In genomic region chr17:56626260-56626659, GRCm38 (mm10) we compare ENCODE assay signal across 8 mouse cellular contexts. TPM values are rescaled to one million over a fixed set of nuclear protein-coding genes. Genes with fewer than 3 reads are reported as not detected.
DNase-seq lines count a peak whose midpoint lies in the region; ATAC-seq and TF ChIP-seq lines count a peak whose summit lies in the region.
"Had no signal": no experiment of that assay in that cellular context is flagged by ENCODE, and none has a peak within 500 bp of the region (broad histone marks: within the 10 kb centered on the region; RNA-seq: fewer than 3 reads in every experiment).

No protein-coding gene starts in this region.

- under 1% methylated on average over 32 of the region's 32 CpGs for WGBS in embryonic facial prominence, embryonic 13.5 days
- under 1% methylated on average over 32 of the region's 32 CpGs for WGBS in intestine, postnatal 0 days
- WGBS in neural tube, embryonic 15.5 days = 1% methylated on average over 31 of the region's 32 CpGs

- H3K9ac ChIP-seq in embryonic facial prominence, embryonic 13.5 days = peak overlapping the region; percentile 93
- peak overlapping the region; percentile 75 for H3K9ac ChIP-seq in intestine, postnatal 0 days (ENCODE audit: low read depth, low read length)
- peak overlapping the region; percentile 87 for H3K9ac ChIP-seq in neural tube, embryonic 15.5 days (replicated peaks)

- peaks cover 11% of the 10 kb centered on the region for H3K27me3 ChIP-seq in megakaryocyte, embryonic 14.5 days (replicated peaks)
- no peaks in the 10 kb centered on the region for H3K27me3 ChIP-seq in embryonic facial prominence, embryonic 13.5 days
- H3K27me3 ChIP-seq in intestine, postnatal 0 days (replicated peaks; ENCODE audit: control insufficient read depth, insufficient read depth, low read length) = no peaks in the 10 kb centered on the region
- no peaks in the 10 kb centered on the region for H3K27me3 ChIP-seq in neural tube, embryonic 15.5 days (replicated peaks)

- H3K36me3 ChIP-seq in megakaryocyte, embryonic 14.5 days (replicated peaks; ENCODE audit: low read length) = peaks cover 37% of the 10 kb centered on the region
- peaks cover 28% of the 10 kb centered on the region for H3K36me3 ChIP-seq in embryonic facial prominence, embryonic 13.5 days
- H3K36me3 ChIP-seq in intestine, postnatal 0 days (ENCODE audit: control insufficient read depth, insufficient read depth) = peaks cover 20% of the 10 kb centered on the region
- peaks cover 27% of the 10 kb centered on the region for H3K36me3 ChIP-seq in neural tube, embryonic 15.5 days

- peak overlapping the region; percentile 99 for H3K4me3 ChIP-seq in megakaryocyte, embryonic 14.5 days (replicated peaks)
- peak overlapping the region; percentile 79 for H3K4me3 ChIP-seq in embryonic facial prominence, embryonic 13.5 days
- H3K4me3 ChIP-seq in intestine, postnatal 0 days (ENCODE audit: low read depth, low read length) = peak overlapping the region; percentile 69
- H3K4me3 ChIP-seq in neural tube, embryonic 15.5 days (replicated peaks) = peak overlapping the region; percentile 90

- peaks cover 44% of the 10 kb centered on the region for H3K4me1 ChIP-seq in megakaryocyte, embryonic 14.5 days
- H3K4me1 ChIP-seq in embryonic facial prominence, embryonic 13.5 days = peaks cover 27% of the 10 kb centered on the region
- H3K4me1 ChIP-seq in intestine, postnatal 0 days (replicated peaks; ENCODE audit: control insufficient read depth, insufficient read depth, low read length) = peaks cover 13% of the 10 kb centered on the region; the same call in 1 of the 2 replicates
- H3K4me1 ChIP-seq in neural tube, embryonic 15.5 days = peaks cover 38% of the 10 kb centered on the region

- H3K4me2 ChIP-seq in embryonic facial prominence, embryonic 13.5 days = peak overlapping the region; percentile 96
- H3K4me2 ChIP-seq in intestine, postnatal 0 days (replicated peaks; ENCODE audit: low read depth) = peak overlapping the region; percentile 93
- peak overlapping the region; percentile 96 for H3K4me2 ChIP-seq in neural tube, embryonic 15.5 days

- peaks cover 5% of the 10 kb centered on the region; the same call in 1 of the 2 replicates for H3K9me3 ChIP-seq in megakaryocyte, embryonic 14.5 days
- H3K9me3 ChIP-seq in embryonic facial prominence, embryonic 13.5 days = no peaks in the 10 kb centered on the region
- no peaks in the 10 kb centered on the region for H3K9me3 ChIP-seq in intestine, postnatal 0 days (ENCODE audit: control insufficient read depth)
- H3K9me3 ChIP-seq in neural tube, embryonic 15.5 days (replicated peaks) = no peaks in the 10 kb centered on the region

- ATAC-seq in megakaryocyte, adult 5-6 weeks (ENCODE audit: poor library complexity, severe bottlenecking) = no peak; the same call in 1 of the 2 replicates
- no peak for ATAC-seq in embryonic facial prominence, embryonic 13.5 days (ENCODE audit: insufficient number of reproducible peaks, insufficient read depth, low FRiP score, low TSS enrichment, low read depth)
- ATAC-seq in intestine, postnatal 0 days = peak; percentile 1; the same call in 1 of the 2 replicates
- no peak for ATAC-seq in neural tube, embryonic 15.5 days (ENCODE audit: low FRiP score)

- no peak for DNase-seq in thymus, adult 18-20 months
- DNase-seq in frontal cortex, postnatal 10 days (ENCODE audit: low spot score in 2 of 2) = no peak

- TF ChIP-seq CTCF in intestine, postnatal 0 days (IDR thresholded peaks at IDR 0.05; ENCODE audit: low read depth) = no peak

- H3K27ac ChIP-seq in embryonic facial prominence, embryonic 13.5 days = peak overlapping the region; percentile 65; the same call in 1 of the 2 replicates
- H3K27ac ChIP-seq in intestine, postnatal 0 days (ENCODE audit: low read depth, low read length) = no peak overlapping the region
- H3K27ac ChIP-seq in neural tube, embryonic 15.5 days (replicated peaks) = peak overlapping the region; percentile 82

RNA-seq across cellular contexts. Expression of gene Lonp1, which starts 0.4 kb away (rescaled TPM):
- 35.4 and 50.4 TPM in 2 replicates for polyA plus RNA-seq in megakaryocyte, embryonic 14.5 days (2012; ENCODE audit: insufficient read depth, low replicate concordance)
- 9.1 TPM in 2 replicates for total RNA-seq in megakaryocyte, adult 5-6 weeks (2015)
- 19.5 and 23.4 TPM in 2 replicates for total RNA-seq in megakaryocyte, adult 5-6 weeks (2017)
- polyA plus RNA-seq in embryonic facial prominence, embryonic 13.5 days (2015; fragmentation: Nextera tagmentation; extraction: Ambion mirVana) = 50.9 and 53.7 TPM in 2 replicates
- 23.2 and 25.5 TPM in 2 replicates for polyA plus RNA-seq in intestine, postnatal 0 days (2015; fragmentation: Nextera tagmentation; extraction: Ambion mirVana)
- 43.3 and 47.2 TPM in 2 replicates for polyA plus RNA-seq in neural tube, embryonic 15.5 days (2015; fragmentation: Nextera tagmentation; extraction: Ambion mirVana)

RNA-seq across cellular contexts. Expression of gene Catsperd, which starts 1.7 kb away (rescaled TPM):
- not detected in 2 replicates for polyA plus RNA-seq in megakaryocyte, embryonic 14.5 days (2012; ENCODE audit: insufficient read depth, low replicate concordance)
- 0.18 TPM in 1 of 2 replicates, not detected in the other for total RNA-seq in megakaryocyte, adult 5-6 weeks (2015)
- total RNA-seq in megakaryocyte, adult 5-6 weeks (2017) = not detected in 2 replicates
- polyA plus RNA-seq in embryonic facial prominence, embryonic 13.5 days (2015; fragmentation: Nextera tagmentation; extraction: Ambion mirVana) = 0.66 and 0.94 TPM in 2 replicates
- polyA plus RNA-seq in intestine, postnatal 0 days (2015; fragmentation: Nextera tagmentation; extraction: Ambion mirVana) = 0.65 and 0.68 TPM in 2 replicates
- polyA plus RNA-seq in neural tube, embryonic 15.5 days (2015; fragmentation: Nextera tagmentation; extraction: Ambion mirVana) = 1.4 and 1.6 TPM in 2 replicates
- total RNA-seq: hematopoietic stem cell, adult 5-6 weeks had no signal

RNA-seq across cellular contexts. Expression of gene Rpl36, which starts 13.0 kb away (rescaled TPM):
- polyA plus RNA-seq in megakaryocyte, embryonic 14.5 days (2012; ENCODE audit: insufficient read depth, low replicate concordance) = 9,023 and 9,040 TPM in 2 replicates
- 757 and 782 TPM in 2 replicates for total RNA-seq in megakaryocyte, adult 5-6 weeks (2015)
- total RNA-seq in megakaryocyte, adult 5-6 weeks (2017) = 1,133 and 1,354 TPM in 2 replicates
- polyA plus RNA-seq in embryonic facial prominence, embryonic 13.5 days (2015; fragmentation: Nextera tagmentation; extraction: Ambion mirVana) = 1,916 and 1,978 TPM in 2 replicates
- 1,422 and 1,459 TPM in 2 replicates for polyA plus RNA-seq in intestine, postnatal 0 days (2015; fragmentation: Nextera tagmentation; extraction: Ambion mirVana)
- polyA plus RNA-seq in neural tube, embryonic 15.5 days (2015; fragmentation: Nextera tagmentation; extraction: Ambion mirVana) = 1,028 and 1,172 TPM in 2 replicates

RNA-seq across cellular contexts. Expression of gene 2410015M20Rik, which starts 16.7 kb away (rescaled TPM):
- polyA plus RNA-seq in megakaryocyte, embryonic 14.5 days (2012; ENCODE audit: insufficient read depth, low replicate concordance) = 90.4 and 344 TPM in 2 replicates
- total RNA-seq in megakaryocyte, adult 5-6 weeks (2015) = 43.6 and 52.6 TPM in 2 replicates
- total RNA-seq in megakaryocyte, adult 5-6 weeks (2017) = 48.3 and 64.2 TPM in 2 replicates
- 254 and 258 TPM in 2 replicates for polyA plus RNA-seq in embryonic facial prominence, embryonic 13.5 days (2015; fragmentation: Nextera tagmentation; extraction: Ambion mirVana)
- polyA plus RNA-seq in intestine, postnatal 0 days (2015; fragmentation: Nextera tagmentation; extraction: Ambion mirVana) = 358 and 361 TPM in 2 replicates
- polyA plus RNA-seq in neural tube, embryonic 15.5 days (2015; fragmentation: Nextera tagmentation; extraction: Ambion mirVana) = 205 and 212 TPM in 2 replicates

RNA-seq across cellular contexts. Expression of gene Safb, which starts 41.6 kb away (rescaled TPM):
- 30.0 and 79.6 TPM in 2 replicates for polyA plus RNA-seq in megakaryocyte, embryonic 14.5 days (2012; ENCODE audit: insufficient read depth, low replicate concordance)
- total RNA-seq in megakaryocyte, adult 5-6 weeks (2015) = 53.5 and 59.6 TPM in 2 replicates
- total RNA-seq in megakaryocyte, adult 5-6 weeks (2017) = 65.8 and 76.1 TPM in 2 replicates
- polyA plus RNA-seq in embryonic facial prominence, embryonic 13.5 days (2015; fragmentation: Nextera tagmentation; extraction: Ambion mirVana) = 119 and 132 TPM in 2 replicates
- polyA plus RNA-seq in intestine, postnatal 0 days (2015; fragmentation: Nextera tagmentation; extraction: Ambion mirVana) = 40.0 and 44.9 TPM in 2 replicates
- polyA plus RNA-seq in neural tube, embryonic 15.5 days (2015; fragmentation: Nextera tagmentation; extraction: Ambion mirVana) = 95.9 and 103 TPM in 2 replicates
